Mouse (Mus musculus) c-Kit-positive CD71-positive TER-119-positive erythroid progenitor cells, embryonic 14.5 days (primary cell): ENCODE measurements around the gene Wbp2.

Experiments
- DNase-seq: peaks from one replicate; pipeline ENCODE4 v3.0.0-alpha.2; 2013; ENCODE audit warnings: low spot score

Gene Wbp2

GRCm38 (mm10) chr11:116030088-116030897 is 56.5 kb downstream of the Wbp2 start, which contains the start of gene Unk:
Gene Unk, plus strand, starts transcription at chr11:116030322.
- DNase-seq, result peak; percentile 94

DNA sequence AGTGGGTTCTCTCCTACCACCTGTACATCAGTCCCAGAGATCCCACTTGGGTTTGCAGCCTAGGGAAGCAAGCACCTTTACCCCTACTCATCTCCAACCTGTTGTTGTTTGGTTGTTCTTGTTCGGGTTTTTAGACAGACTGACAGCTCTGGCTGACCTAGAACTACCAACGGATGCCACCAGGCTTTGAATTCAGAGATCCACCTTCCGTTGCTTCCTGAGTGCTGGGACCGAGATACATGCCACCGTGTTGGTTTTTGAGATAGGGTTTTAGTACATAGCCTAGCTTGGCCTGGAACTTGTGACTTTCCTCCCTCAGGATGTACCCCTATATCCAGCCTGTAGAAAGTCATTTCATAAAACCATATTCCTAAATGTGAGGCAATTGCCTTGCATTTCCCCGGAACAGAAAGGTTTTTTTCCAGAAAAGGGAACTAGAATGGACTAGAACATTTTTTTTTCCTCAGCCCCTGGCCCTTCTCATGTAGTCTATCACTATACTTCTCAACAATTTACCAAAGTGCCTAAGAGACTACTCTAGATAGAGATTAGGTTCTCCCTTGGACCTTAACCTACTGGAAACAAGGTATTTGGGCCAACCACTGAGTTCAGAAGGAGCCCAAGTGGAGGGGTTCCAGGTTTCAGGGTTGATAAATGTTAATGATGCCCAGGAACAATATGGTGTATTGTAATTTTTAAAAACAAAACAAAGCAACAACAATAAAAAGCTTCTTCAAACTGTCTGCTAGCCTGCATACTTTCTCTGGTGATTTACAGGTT is 57.5 kb downstream of the Wbp2 start:
- no peak for DNase-seq
